Mouse (Mus musculus): Measurements from ENCODE around the gene Oxgr1. TPM values are rescaled to one million over a fixed set of nuclear protein-coding genes. Genes with fewer than 3 reads are reported as not detected.
"Not testable (repeated sequence)": the region's sequence is repeated elsewhere in the genome, so short reads cannot be mapped to it uniquely, and the experiment has no call there.

Gene Oxgr1
- polyA plus RNA-seq, 1 experiment from 2014 or later = not detected

GRCm38 (mm10) chr14:119986778-119987177, 55.5 kb downstream of the Oxgr1 start:
- H3K9ac ChIP-seq (replicated peaks; ENCODE audit: low read depth) = no peak overlapping the region
- no peak overlapping the region for H3K27ac ChIP-seq (ENCODE audit: low read length)
- ATAC-seq = no peak
- TF ChIP-seq CTCF (IDR thresholded peaks at IDR 0.05) (no peak), EP300 (IDR thresholded peaks at IDR 0.05) (no peak)
- no peak for DNase-seq (ENCODE audit: low spot score)
- no peaks in the 10 kb centered on the region for H3K9me3 ChIP-seq (ENCODE audit: low read length)
- WGBS = 67% methylated on average over 6 of the region's 6 CpGs
- no peaks in the 10 kb centered on the region for H3K36me3 ChIP-seq (ENCODE audit: insufficient read depth, low read length)
- H3K4me3 ChIP-seq (ENCODE audit: low read depth, low read length) = no peak overlapping the region
- H3K27me3 ChIP-seq (replicated peaks; ENCODE audit: insufficient read depth, low read length) = no peaks in the 10 kb centered on the region
- no peaks in the 10 kb centered on the region; the same call in 1 of the 2 replicates for H3K4me1 ChIP-seq (ENCODE audit: insufficient read depth, low read depth, low read length)
- no peak overlapping the region for H3K4me2 ChIP-seq (replicated peaks; ENCODE audit: low read depth, low read length)

GRCm38 (mm10) chr14:119986351-119986750, 55.9 kb downstream of the Oxgr1 start:
- H3K4me2 ChIP-seq (replicated peaks; ENCODE audit: low read depth, low read length); ATAC-seq; DNase-seq (ENCODE audit: low spot score); H3K9me3 ChIP-seq (ENCODE audit: low read length); H3K4me1 ChIP-seq (ENCODE audit: insufficient read depth, low read depth, low read length); H3K36me3 ChIP-seq (ENCODE audit: insufficient read depth, low read length); H3K27ac ChIP-seq (ENCODE audit: low read length); H3K4me3 ChIP-seq (ENCODE audit: low read depth, low read length); H3K9ac ChIP-seq (replicated peaks; ENCODE audit: low read depth); H3K27me3 ChIP-seq (replicated peaks; ENCODE audit: insufficient read depth, low read length): not testable (repeated sequence)
- 89% methylated on average over 7 of the region's 7 CpGs for WGBS

- DNase-seq (ENCODE audit: low spot score) = no peak
- no peaks in the 10 kb centered on the region for H3K9me3 ChIP-seq (ENCODE audit: low read length)
- no peak overlapping the region for H3K27ac ChIP-seq (ENCODE audit: low read length)
- TF ChIP-seq CTCF (IDR thresholded peaks at IDR 0.05) (no peak), EP300 (IDR thresholded peaks at IDR 0.05) (no peak)
- H3K4me2 ChIP-seq (replicated peaks; ENCODE audit: low read depth, low read length) = no peak overlapping the region
- H3K9ac ChIP-seq (replicated peaks; ENCODE audit: low read depth) = no peak overlapping the region
- no peaks in the 10 kb centered on the region for H3K36me3 ChIP-seq (ENCODE audit: insufficient read depth, low read length)
- WGBS = 63% methylated on average over 5 of the region's 5 CpGs
- no peaks in the 10 kb centered on the region for H3K27me3 ChIP-seq (replicated peaks; ENCODE audit: insufficient read depth, low read length)
- no peaks in the 10 kb centered on the region for H3K4me1 ChIP-seq (ENCODE audit: insufficient read depth, low read depth, low read length)
- no peak overlapping the region for H3K4me3 ChIP-seq (ENCODE audit: low read depth, low read length)
- no peak for ATAC-seq
Measured at GRCm38 (mm10) chr14:119981314-119981713, 60.9 kb downstream of the Oxgr1 start.

GRCm38 (mm10) chr14:119980698-119981235, 61.5 kb downstream of the Oxgr1 start:
- WGBS = 77% methylated on average over 6 of the region's 6 CpGs
- Histone ChIP-seq H3K4me2 (replicated peaks; ENCODE audit: low read depth, low read length) (no peak overlapping the region), H3K4me3 (ENCODE audit: low read depth, low read length) (no peak overlapping the region), H3K4me1 (ENCODE audit: insufficient read depth, low read depth, low read length) (no peaks in the 10 kb centered on the region), H3K27me3 (replicated peaks; ENCODE audit: insufficient read depth, low read length) (no peaks in the 10 kb centered on the region), H3K36me3 (ENCODE audit: insufficient read depth, low read length) (no peaks in the 10 kb centered on the region), H3K9ac (replicated peaks; ENCODE audit: low read depth) (no peak overlapping the region), H3K9me3 (ENCODE audit: low read length) (no peaks in the 10 kb centered on the region), H3K27ac (ENCODE audit: low read length) (no peak overlapping the region)
- ATAC-seq (no peak), DNase-seq (ENCODE audit: low spot score) (no peak)
- TF ChIP-seq EP300 (IDR thresholded peaks at IDR 0.05) (no peak), CTCF (IDR thresholded peaks at IDR 0.05) (no peak)

Other genes with a start within 250 kb of the Oxgr1 start
- 171 and 176 TPM in 2 replicates for gene Mbnl2, start 233.2 kb upstream of the Oxgr1 start, polyA plus RNA-seq (2015; fragmentation: Nextera tagmentation; extraction: Ambion mirVana)